Mouse (Mus musculus): ENCODE measurements around the gene Ccdc136. TPM values are rescaled to one million over a fixed set of nuclear protein-coding genes. Genes with fewer than 3 reads are reported as not detected.
"Not testable (repeated sequence)": the region's sequence is repeated elsewhere in the genome, so short reads cannot be mapped to it uniquely, and the experiment has no call there.

Gene Ccdc136
- polyA plus RNA-seq (2012; rRNA removed): 0.17 and 0.37 TPM in 2 replicates
- 0.09 and 0.27 TPM in 2 replicates for polyA plus RNA-seq (2014; fragmentation: Nextera tagmentation; extraction: Ambion mirVana)

DNA sequence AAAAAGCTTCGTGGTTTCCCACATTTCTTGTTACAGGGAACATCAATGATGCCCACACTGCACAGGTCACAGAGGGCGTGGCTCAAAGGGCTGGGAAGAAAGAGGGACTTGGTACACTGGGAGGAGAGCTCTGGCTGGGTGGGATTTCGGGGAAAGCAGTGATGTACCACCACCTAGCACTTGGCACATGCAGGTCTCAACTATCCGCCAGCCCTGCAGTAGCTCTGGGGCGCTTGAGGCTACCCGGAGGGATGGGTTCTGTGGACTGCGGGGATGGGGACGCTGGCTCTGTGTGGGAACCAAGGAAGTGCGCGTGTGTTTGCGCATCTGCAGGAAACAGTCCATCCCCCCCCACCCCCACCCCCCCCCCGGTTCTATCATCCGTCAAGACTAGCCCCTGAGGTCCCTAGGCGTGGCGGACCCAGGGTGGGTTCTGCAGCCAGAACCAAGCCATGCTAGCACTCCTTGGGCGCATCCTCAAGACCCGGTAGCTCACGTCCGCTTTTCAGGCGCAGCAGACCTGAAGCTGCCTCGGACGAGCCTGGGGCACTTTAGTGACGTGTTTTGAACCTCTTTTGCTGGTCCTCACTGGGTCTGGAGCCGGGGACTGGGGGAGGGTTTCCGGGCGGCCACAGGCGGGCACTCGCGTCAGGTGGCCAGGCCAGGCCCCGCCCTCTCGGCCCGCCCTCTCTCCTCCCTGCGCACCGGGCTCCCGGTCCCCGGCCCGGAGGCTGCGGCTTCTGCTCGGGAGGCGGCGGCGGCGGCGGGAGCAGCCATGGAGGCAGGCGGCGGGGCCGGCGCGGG is at the start of gene Ccdc136:
Gene Ccdc136, plus strand, starts transcription at position 400 of the 804 bp plus-strand sequence.
- Histone ChIP-seq H3K27ac (no peak within 1 kb of the TSS), H3K27me3 (ENCODE audit: control insufficient read depth, insufficient read depth, low read length) (peaks cover 48% of the 10 kb centered on the region), H3K4me1 (replicated peaks; ENCODE audit: control insufficient read depth in 2 of 2, insufficient read depth in 2 of 2, low read length in 1 of 2) (no peaks in the 10 kb centered on the region; a peak in 1 of 4 replicates), H3K36me3 (replicated peaks; ENCODE audit: control insufficient read depth, insufficient read depth, low read depth) (no peaks in the 10 kb centered on the region), H3K9ac (replicated peaks) (no peak within 1 kb of the TSS), H3K4me3 (ENCODE audit: insufficient read depth in 1 of 2, low read depth in 2 of 2, low read length in 2 of 2) (peak within 1 kb of the TSS; percentile 50 to 58), H3K4me2 (ENCODE audit: low read depth) (peak within 1 kb of the TSS; percentile 60), H3K9me3 (ENCODE audit: control insufficient read depth, low read length) (no peaks in the 10 kb centered on the region)
- ATAC-seq (ENCODE audit: insufficient read depth): no peak
- DNase-seq (ENCODE audit: low read depth in 3 of 3, low spot score in 3 of 3): no peak
- no peak for TF ChIP-seq CTCF (IDR thresholded peaks at IDR 0.05; ENCODE audit: low read depth)
- TF ChIP-seq EP300 (IDR thresholded peaks at IDR 0.05; ENCODE audit: low read depth): no peak
- WGBS (ENCODE audit: insufficient replicate concordance): 1% methylated on average over 48 of the region's 49 CpGs

DNA sequence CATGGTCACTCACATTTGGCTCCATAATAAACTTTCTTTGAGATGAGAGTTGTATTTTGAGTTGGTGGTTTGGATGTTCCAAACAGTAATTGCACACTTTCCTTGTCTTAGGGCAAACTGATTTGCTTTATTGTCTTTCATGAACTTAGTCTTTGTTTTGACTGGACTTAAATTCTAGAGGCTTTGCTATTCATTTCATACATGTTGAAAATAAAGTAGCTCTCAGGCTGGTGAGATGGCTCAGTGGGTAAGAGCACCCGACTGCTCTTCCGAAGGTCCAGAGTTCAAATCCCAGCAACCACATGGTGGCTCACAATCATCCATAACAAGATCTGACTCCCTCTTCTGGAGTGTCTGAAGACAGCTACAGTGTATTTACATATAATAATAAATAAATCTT is 49.6 kb upstream of the Ccdc136 start:
- not testable (repeated sequence) for H3K4me3 ChIP-seq (ENCODE audit: insufficient read depth in 1 of 2, low read depth in 2 of 2, low read length in 2 of 2); H3K36me3 ChIP-seq (replicated peaks; ENCODE audit: control insufficient read depth, insufficient read depth, low read depth); H3K9ac ChIP-seq (replicated peaks); ATAC-seq (ENCODE audit: insufficient read depth); H3K4me2 ChIP-seq (ENCODE audit: low read depth); H3K27ac ChIP-seq; H3K27me3 ChIP-seq (ENCODE audit: control insufficient read depth, insufficient read depth, low read length); DNase-seq (ENCODE audit: low read depth in 3 of 3, low spot score in 3 of 3); H3K4me1 ChIP-seq (replicated peaks; ENCODE audit: control insufficient read depth in 2 of 2, insufficient read depth in 2 of 2, low read length in 1 of 2); H3K9me3 ChIP-seq (ENCODE audit: control insufficient read depth, low read length)
- 80% methylated on average over 2 of the region's 2 CpGs for WGBS (ENCODE audit: insufficient replicate concordance)

DNA sequence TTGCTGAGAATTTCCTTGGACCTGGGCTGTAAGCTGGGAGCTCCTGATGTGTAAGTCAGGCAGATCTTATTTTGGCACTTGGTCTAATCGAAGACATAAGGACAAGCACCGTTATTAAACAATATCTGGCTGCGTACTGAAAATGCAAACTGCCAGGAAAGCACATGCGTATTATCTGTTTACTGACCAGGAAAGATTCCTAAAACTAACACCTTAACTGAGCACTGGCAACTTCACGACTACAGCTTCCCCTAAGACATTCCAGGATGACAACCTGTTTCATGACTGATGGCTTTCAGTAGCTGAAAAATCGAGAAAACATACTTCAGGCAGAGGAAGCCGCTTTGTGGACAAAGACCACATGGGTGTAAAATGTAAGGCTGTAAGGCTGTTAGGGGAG is 48.9 kb upstream of the Ccdc136 start:
- no peak for DNase-seq (ENCODE audit: low read depth in 3 of 3, low spot score in 3 of 3)

DNA sequence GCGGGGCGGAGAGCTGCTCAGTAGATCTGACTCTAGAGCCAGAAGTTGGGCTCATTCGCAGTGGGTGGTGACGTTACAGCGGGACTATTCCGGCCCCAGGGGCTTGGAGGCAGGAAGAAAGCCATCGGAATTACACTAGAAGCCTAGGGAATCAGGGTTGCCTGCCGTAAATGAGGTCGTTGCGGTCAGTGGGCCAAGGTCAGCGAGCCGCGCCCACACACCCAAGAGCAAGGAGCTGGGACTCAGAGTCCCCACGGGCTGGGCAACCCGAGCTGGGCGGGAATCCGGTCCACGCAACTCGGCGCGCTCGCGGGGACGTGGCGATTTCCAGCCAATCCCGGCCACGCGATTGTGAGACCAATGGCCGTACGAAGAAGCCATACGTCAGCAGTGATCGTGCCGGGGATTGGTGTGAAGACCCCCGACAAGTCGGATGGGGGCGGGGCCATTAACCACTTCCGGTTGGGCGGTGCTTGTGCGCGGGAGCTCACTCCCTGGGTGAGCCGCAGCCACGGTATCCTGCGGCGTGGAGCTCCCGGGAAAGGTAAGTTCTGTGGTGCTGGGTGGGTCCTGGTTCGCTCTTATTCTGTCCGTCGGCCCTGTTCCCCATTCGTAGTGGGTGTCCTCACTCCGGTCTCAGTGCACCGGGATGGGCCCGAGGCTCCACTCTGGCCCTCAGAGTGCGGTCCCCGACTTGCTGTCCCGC is 48.3 kb upstream of the Ccdc136 start, which contains the start of gene Calu:
Gene Calu, plus strand, starts transcription at position 405 of the 706 bp plus-strand sequence.
- WGBS (ENCODE audit: insufficient replicate concordance): under 1% methylated on average over 55 of the region's 55 CpGs
- no peaks in the 10 kb centered on the region for H3K27me3 ChIP-seq (ENCODE audit: control insufficient read depth, insufficient read depth, low read length)
- H3K4me3 ChIP-seq (ENCODE audit: insufficient read depth in 1 of 2, low read depth in 2 of 2, low read length in 2 of 2): peak within 1 kb of the TSS; percentile 87 to 95
- no peaks in the 10 kb centered on the region for H3K9me3 ChIP-seq (ENCODE audit: control insufficient read depth, low read length)
- peak within 1 kb of the TSS; percentile 93 for H3K4me2 ChIP-seq (ENCODE audit: low read depth)
- H3K36me3 ChIP-seq (replicated peaks; ENCODE audit: control insufficient read depth, insufficient read depth, low read depth): no peaks in the 10 kb centered on the region
- peak within 1 kb of the TSS; percentile 92 for H3K9ac ChIP-seq (replicated peaks)
- TF ChIP-seq EP300 (IDR thresholded peaks at IDR 0.05; ENCODE audit: low read depth) (no peak), CTCF (IDR thresholded peaks at IDR 0.05; ENCODE audit: low read depth) (no peak)
- ATAC-seq (ENCODE audit: insufficient read depth) (peak; percentile 97), DNase-seq (ENCODE audit: low read depth in 3 of 3, low spot score in 3 of 3) (peak; percentile 97)
- peaks cover 13 to 17% of the 10 kb centered on the region in 2 experiments for H3K4me1 ChIP-seq (replicated peaks; ENCODE audit: control insufficient read depth in 2 of 2, insufficient read depth in 2 of 2, low read length in 1 of 2)
- peak within 1 kb of the TSS; percentile 58 for H3K27ac ChIP-seq

More for the DNA sequence above, 48.9 kb upstream of the Ccdc136 start:
- H3K9me3 ChIP-seq (ENCODE audit: control insufficient read depth, low read length): no peaks in the 10 kb centered on the region
- no peak for ATAC-seq (ENCODE audit: insufficient read depth)
- H3K27me3 ChIP-seq (ENCODE audit: control insufficient read depth, insufficient read depth, low read length): no peaks in the 10 kb centered on the region
- peaks cover 9 to 12% of the 10 kb centered on the region in 2 experiments for H3K4me1 ChIP-seq (replicated peaks; ENCODE audit: control insufficient read depth in 2 of 2, insufficient read depth in 2 of 2, low read length in 1 of 2)
- H3K36me3 ChIP-seq (replicated peaks; ENCODE audit: control insufficient read depth, insufficient read depth, low read depth): no peaks in the 10 kb centered on the region
- H3K4me2 ChIP-seq (ENCODE audit: low read depth): peak overlapping the region; percentile 93
- TF ChIP-seq EP300 (IDR thresholded peaks at IDR 0.05; ENCODE audit: low read depth): no peak
- no peak for TF ChIP-seq CTCF (IDR thresholded peaks at IDR 0.05; ENCODE audit: low read depth)
- H3K4me3 ChIP-seq (ENCODE audit: insufficient read depth in 1 of 2, low read depth in 2 of 2, low read length in 2 of 2): peak overlapping the region; percentile 87 to 95
- WGBS (ENCODE audit: insufficient replicate concordance): 35% methylated on average over 7 of the region's 7 CpGs
- peak overlapping the region; percentile 84 for H3K9ac ChIP-seq (replicated peaks)
- H3K27ac ChIP-seq: peak overlapping the region; percentile 34

DNA sequence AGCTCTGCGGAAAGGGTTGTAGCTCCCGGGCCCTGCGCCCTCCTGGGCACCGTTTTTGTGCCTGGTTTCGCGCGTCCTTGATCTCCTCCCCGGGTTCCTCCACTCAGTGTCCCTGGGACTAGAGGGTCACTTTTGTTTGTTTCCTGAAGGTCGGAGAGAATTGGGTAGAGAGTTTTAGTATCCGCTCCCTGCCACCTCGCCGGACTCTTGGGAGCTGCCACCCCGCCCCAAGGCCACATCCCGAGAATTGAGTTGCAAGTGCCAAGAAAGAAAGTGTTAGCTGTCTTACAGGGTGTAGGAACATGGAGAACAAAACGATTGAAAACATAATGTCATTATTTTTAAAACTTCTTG is 47.8 kb upstream of the Ccdc136 start:
- peak overlapping the region; percentile 92 for H3K9ac ChIP-seq (replicated peaks)
- WGBS (ENCODE audit: insufficient replicate concordance): under 1% methylated on average over 15 of the region's 15 CpGs
- peak overlapping the region; percentile 58 for H3K27ac ChIP-seq
- H3K4me3 ChIP-seq (ENCODE audit: insufficient read depth in 1 of 2, low read depth in 2 of 2, low read length in 2 of 2): peak overlapping the region; percentile 87 to 95
- H3K4me1 ChIP-seq (replicated peaks; ENCODE audit: control insufficient read depth in 2 of 2, insufficient read depth in 2 of 2, low read length in 1 of 2): peaks cover 16 to 22% of the 10 kb centered on the region in 2 experiments
- H3K27me3 ChIP-seq (ENCODE audit: control insufficient read depth, insufficient read depth, low read length): no peaks in the 10 kb centered on the region
- ATAC-seq (ENCODE audit: insufficient read depth): peak; percentile 9
- no peak for DNase-seq (ENCODE audit: low read depth in 3 of 3, low spot score in 3 of 3)
- H3K9me3 ChIP-seq (ENCODE audit: control insufficient read depth, low read length): no peaks in the 10 kb centered on the region
- TF ChIP-seq EP300 (IDR thresholded peaks at IDR 0.05; ENCODE audit: low read depth): no peak
- TF ChIP-seq CTCF (IDR thresholded peaks at IDR 0.05; ENCODE audit: low read depth): no peak
- H3K4me2 ChIP-seq (ENCODE audit: low read depth): peak overlapping the region; percentile 93
- H3K36me3 ChIP-seq (replicated peaks; ENCODE audit: control insufficient read depth, insufficient read depth, low read depth): no peaks in the 10 kb centered on the region

Data from liver, embryonic 14.5 days (tissue).